Mouse (Mus musculus): ENCODE data around the gene Fastkd1.
"Not testable (repeated sequence)": the region's sequence is repeated elsewhere in the genome, so short reads cannot be mapped to it uniquely, and the experiment has no call there.

Gene Fastkd1

GRCm38 (mm10) chr2:69712981-69713625, at the start of gene Fastkd1:
Gene Fastkd1 (minus strand): TSS chr2:69713516.
- peak; percentile 92 to 96 for DNase-seq

- no peak for DNase-seq
Measured at GRCm38 (mm10) chr2:69760980-69761379, 47.7 kb upstream of the Fastkd1 start.

DNA sequence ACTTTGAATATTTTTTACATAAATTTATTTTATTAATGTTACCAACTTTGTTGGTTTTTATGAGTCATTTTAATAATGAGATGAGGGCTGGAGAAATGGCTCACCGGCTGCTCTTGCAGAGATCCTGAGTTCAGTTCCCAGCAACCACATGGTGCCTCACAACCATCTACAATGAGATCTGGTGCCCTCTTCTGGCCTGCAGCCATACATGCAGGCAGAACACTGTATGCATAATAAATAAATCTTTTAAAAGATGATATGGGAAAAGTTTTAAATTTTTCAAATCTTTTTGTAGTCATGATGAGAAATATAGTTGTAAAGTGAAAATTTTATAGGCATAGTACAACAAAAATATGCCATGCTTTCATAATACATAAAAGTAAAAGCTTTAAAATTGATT, 31.8 kb upstream of the Fastkd1 start:
- peak in 1 of 2 experiments; percentile 24 for DNase-seq

DNA sequence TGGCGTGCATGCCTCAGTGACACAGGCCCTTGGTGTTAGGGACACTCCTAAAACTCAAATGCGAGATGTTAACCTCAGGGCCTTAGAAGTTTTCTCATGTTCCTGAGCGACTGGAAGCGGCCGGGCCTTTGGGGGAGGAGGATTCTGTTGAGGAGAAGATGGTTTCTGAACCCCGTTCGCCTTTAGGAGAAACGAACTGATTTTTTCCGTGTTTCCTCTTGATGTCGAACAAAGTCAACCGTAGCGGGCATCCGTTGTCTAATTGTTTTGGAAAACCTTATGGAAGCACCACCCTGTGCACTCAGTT, 10.2 kb upstream of the Fastkd1 start:
- no peak for DNase-seq

DNA sequence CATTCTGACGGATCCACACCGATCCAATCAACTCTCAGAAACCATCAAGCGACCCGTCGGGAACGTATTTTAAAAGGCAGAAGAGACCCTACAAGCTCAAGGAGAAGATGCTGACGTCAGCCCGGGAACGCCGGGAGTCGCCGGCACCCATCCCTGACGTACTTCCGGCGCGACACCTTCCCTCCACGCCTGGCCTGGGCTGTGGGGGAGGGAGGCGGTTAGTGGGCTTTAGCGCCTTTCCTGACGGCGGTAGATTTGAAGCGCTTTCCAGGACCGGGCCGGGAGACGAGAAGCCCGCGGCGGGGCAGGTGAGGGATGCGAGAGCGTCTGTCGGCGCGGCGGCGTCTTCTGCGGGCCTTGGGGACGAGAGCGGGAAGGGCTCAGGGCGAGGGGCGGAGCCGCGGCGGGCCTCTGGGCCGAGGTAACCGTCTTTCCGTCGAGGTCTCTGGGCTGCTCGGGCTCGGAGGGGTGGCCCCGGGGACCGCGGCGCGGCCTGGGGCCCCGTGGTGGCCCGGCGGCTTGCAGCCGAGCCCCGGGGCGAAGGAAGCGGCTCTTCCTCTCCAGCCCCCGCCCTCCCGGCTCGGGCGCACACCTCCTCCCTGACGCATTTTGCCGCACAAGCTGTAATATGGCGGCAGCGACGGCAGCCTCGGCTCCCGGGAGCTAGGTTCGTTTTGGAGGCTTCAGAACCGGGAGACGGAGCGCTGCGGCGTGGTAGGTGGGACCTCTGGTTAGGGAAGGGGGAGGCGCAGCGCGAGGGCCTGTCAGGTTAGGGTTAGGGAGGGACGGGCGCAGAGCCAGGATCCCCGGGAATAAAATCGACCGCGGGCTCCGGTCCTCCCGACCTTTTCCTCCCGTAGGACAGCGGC, 9.6 kb upstream of the Fastkd1 start:
- DNase-seq = peak; percentile 95 to 97

- no peak for DNase-seq
Measured at GRCm38 (mm10) chr2:69722273-69722649, 8.9 kb upstream of the Fastkd1 start, which contains the start of gene Ppig. Gene Ppig (plus strand): TSS chr2:69722545.

DNA sequence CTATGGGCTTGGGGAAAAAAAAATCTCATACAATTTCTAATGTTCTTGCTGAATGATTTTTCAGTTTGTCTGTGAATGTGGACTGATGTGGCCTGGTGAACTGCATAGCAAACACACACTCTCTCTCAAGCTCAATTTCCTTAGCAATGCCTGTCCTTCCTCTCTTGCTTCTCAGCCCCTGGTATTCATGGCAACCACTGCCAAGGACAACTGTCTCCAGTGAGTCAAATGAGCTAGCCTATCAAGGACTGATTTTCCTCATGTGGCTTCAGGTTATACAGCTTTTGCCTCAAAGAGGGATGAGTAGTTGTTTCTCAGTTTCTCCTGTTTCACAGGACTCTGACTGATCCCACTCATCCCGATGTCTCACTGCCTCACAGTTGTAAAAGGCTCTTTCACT, 5.8 kb upstream of the Fastkd1 start:
- no peak for DNase-seq

DNA sequence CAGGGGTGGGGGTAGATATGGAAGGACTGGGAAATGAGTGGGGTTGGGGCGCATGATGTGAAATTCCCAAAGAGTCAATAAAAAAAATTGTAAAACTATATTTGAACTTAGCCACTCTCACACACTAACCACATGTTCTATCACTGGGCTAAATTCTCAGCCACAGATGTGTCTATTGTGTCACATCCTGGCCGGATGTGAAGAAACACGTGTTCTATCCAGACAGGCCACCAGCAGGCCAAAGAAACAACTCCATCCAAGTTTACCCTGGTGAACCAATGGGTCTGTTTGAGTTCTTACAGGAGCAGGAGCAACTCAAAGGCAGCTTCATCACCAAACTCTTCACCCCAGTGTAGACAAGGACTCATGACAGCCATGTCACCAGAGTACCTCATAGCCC, 3.2 kb upstream of the Fastkd1 start:
- DNase-seq = no peak

DNA sequence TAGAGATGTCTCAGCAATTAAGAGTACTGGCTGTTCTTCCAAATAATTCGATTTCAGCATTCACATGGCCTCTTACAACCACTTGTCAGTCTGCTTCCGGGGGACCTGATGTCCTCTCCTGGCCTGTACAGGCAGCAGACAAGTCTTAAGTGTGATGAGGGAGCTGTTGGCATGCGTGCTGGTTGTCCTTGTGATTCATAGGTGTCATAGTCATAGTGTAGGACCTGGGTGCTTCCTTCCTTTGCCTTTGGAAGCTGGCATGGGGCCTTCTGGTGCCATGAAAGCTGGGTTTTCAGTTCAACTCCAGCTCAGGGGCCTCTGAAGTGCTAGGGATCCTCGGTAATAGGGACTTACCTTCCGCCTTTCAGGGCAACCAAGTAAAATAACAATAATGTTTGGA, 810 bp upstream of the Fastkd1 start:
- no peak for DNase-seq

GRCm38 (mm10) chr2:69713626-69714014, 304 bp upstream of the Fastkd1 start:
- DNase-seq = no peak

GRCm38 (mm10) chr2:69712171-69712570, 1.1 kb downstream of the Fastkd1 start:
- peak; percentile 12 to 13 for DNase-seq

GRCm38 (mm10) chr2:69700446-69700845, 12.9 kb downstream of the Fastkd1 start:
- DNase-seq = no peak

DNA sequence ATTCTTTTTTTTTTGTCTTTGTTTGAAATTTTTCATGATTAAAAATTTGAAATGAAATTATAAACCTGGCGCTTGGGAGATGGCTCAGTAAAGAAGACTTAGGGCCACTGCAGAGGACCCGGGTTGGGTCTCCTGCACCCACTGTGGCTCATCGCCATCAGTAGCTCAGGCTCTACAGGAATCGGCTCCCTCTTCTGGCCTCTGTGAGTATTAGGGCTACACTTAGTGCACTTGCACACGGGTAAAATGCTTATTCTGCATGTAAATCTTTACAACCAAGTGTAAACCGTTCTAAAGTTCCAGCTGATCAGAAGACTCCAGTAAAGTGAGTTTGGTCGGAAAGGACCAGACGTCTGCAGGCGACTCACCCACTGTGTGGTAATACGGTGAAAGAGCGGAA, 19.8 kb downstream of the Fastkd1 start:
- no peak for DNase-seq

- no peak for DNase-seq
Measured at GRCm38 (mm10) chr2:69690843-69691242, 22.5 kb downstream of the Fastkd1 start.

GRCm38 (mm10) chr2:69690214-69690613, 23.1 kb downstream of the Fastkd1 start:
- DNase-seq = no peak

GRCm38 (mm10) chr2:69684488-69684887, 28.8 kb downstream of the Fastkd1 start:
- no peak for DNase-seq

GRCm38 (mm10) chr2:69683036-69683805, 30.1 kb downstream of the Fastkd1 start:
- DNase-seq = no peak

DNA sequence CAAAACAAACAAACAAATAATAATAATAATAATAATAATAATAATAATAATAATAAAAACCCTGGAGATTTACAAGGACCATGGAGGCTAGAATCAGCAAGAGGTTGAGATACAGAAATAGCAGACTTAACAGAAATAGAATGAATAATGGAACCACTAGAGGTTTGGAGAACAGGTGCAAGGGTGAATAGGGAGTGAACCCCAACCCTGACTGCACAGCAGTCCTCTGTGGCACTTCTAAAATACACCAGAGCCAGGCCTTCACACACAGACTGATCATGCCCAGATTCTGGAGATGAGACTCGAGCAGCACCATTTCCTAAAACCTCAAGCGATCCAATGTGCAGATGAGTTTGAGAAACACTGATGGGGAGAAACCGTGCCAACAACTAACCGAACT, 31.4 kb downstream of the Fastkd1 start:
- no peak for DNase-seq

DNA sequence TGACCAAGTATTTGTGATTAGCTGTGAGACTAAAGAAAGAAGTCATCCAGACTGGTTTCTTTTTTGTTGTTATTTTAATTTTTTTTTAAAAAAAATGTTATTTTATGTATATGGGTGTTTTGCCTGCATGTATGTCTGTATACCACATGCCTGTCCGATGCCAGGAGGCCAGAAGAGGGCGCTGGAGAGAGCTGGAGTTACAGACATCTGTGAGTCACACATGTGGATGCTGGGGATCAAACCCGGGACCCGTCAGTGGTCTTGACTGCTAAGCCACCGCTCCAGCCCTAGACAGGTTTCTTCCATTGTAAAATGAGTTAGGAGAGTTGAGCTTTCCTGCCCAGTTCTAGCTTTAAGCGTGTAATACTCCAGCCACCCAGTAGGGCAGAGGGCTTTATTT, 33.3 kb downstream of the Fastkd1 start:
- DNase-seq = peak; percentile 6 to 45

DNA sequence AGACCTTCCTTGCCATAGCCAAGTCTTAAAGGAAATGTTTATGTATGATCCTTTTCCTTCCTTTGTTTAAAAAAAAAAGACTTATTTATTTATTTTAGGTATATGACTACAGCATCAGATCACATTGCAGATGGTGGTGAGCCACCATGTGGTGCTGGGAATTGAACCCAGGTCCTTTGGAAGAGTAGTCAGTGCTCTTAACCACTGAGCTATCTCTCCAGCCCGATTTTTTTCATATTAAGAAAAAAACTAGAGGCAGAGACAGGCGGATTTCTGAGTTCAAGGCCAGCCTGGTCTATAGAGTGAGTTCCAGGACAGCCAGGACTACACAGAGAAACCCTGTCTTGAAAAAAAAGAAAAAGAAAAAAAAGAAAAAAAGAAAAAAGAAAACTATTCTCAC, 36.1 kb downstream of the Fastkd1 start:
- not testable (repeated sequence) for DNase-seq

- DNase-seq = peak; percentile 14 to 30
Measured at GRCm38 (mm10) chr2:69676713-69677112, 36.6 kb downstream of the Fastkd1 start.

GRCm38 (mm10) chr2:69675266-69675665, 38.0 kb downstream of the Fastkd1 start:
- DNase-seq = no peak

DNA sequence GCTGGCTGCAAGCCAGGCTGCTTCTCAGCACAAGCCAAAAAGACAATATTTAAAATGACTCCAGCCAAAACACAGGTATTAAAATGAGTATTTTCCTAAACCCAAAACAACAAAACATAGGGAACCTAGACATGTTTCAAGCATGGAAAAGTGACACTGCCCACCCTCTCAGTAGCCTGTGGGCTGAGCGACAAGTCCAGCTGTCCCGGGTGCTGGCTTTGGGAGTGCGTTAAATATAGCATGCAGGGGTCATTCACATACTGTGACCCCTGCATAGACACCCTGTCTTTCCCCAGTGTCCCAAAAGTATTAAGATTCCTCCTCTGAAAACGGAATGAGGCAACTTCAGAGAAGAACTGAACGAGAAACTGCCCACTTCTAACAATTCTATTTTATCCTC, 39.6 kb downstream of the Fastkd1 start:
- peak in 1 of 2 experiments; percentile 36 for DNase-seq

GRCm38 (mm10) chr2:69669853-69670252, 43.5 kb downstream of the Fastkd1 start, which contains the start of gene Klhl41:
Gene Klhl41 (plus strand): TSS chr2:69670120.
- no peak for DNase-seq

All from kidney, postnatal 36 days (tissue).